Mouse (Mus musculus): ENCODE data around the gene Tbc1d25.

- TF ChIP-seq EP300 (IDR thresholded peaks at IDR 0.05; ENCODE audit: low read depth) (no peak), CTCF (IDR thresholded peaks at IDR 0.05; ENCODE audit: low read depth) (no peak)
Observed at GRCm38 (mm10) chrX:8223473-8223872, 47.5 kb upstream of the Tbc1d25 start.

Measured in heart, postnatal 0 days (tissue).